In genomic region chrX:135795591-135796304, GRCm38 (mm10) we compare ENCODE assay signal across 8 mouse cellular contexts. TPM values are rescaled to one million over a fixed set of nuclear protein-coding genes. Genes with fewer than 3 reads are reported as not detected.
DNase-seq lines count a peak whose midpoint lies in the region; ATAC-seq and TF ChIP-seq lines count a peak whose summit lies in the region.
"Not testable (repeated sequence)": the region's sequence is repeated elsewhere in the genome, so short reads cannot be mapped to it uniquely, and the experiment has no call there.

No protein-coding gene starts in this region.

- H3K9me3 ChIP-seq in ES-Bruce4 (replicated peaks; ENCODE audit: control insufficient read depth, insufficient read depth, low read length, poor library complexity, severe bottlenecking); forebrain, embryonic 15.5 days; liver, embryonic 12.5 days (replicated peaks); midbrain, postnatal 0 days (ENCODE audit: low read length); stomach, embryonic 15.5 days: not testable (repeated sequence)

- not testable (repeated sequence) for TF ChIP-seq CTCF in ES-Bruce4 (IDR thresholded peaks at IDR 0.05; ENCODE audit: low read depth, low read length); midbrain, postnatal 0 days (IDR thresholded peaks at IDR 0.05)

- WGBS in forebrain, embryonic 15.5 days = 24% methylated on average over 26 of the region's 27 CpGs
- 12% methylated on average over 22 of the region's 27 CpGs for WGBS in liver, embryonic 12.5 days (ENCODE audit: insufficient replicate concordance)
- WGBS in midbrain, postnatal 0 days = 25% methylated on average over 18 of the region's 27 CpGs
- WGBS in stomach, embryonic 15.5 days = 15% methylated on average over 26 of the region's 27 CpGs

- not testable (repeated sequence) for H3K27ac ChIP-seq in ES-Bruce4 (ENCODE audit: insufficient read depth, low read length); liver, embryonic 12.5 days; stomach, embryonic 15.5 days
- peak overlapping the region; percentile 72 for H3K27ac ChIP-seq in forebrain, embryonic 15.5 days (replicated peaks)
- H3K27ac ChIP-seq in midbrain, postnatal 0 days (ENCODE audit: low read depth, low read length) = peak overlapping the region; percentile 84

- peak overlapping the region; percentile 83 for H3K9ac ChIP-seq in ES-Bruce4 (ENCODE audit: low read depth, poor library complexity, severe bottlenecking)
- peak overlapping the region; percentile 59 for H3K9ac ChIP-seq in forebrain, embryonic 15.5 days (replicated peaks)
- peak overlapping the region; percentile 48; the same call in 1 of the 2 replicates for H3K9ac ChIP-seq in liver, embryonic 12.5 days
- peak overlapping the region; percentile 79 for H3K9ac ChIP-seq in midbrain, postnatal 0 days (replicated peaks; ENCODE audit: low read length, poor library complexity, severe bottlenecking)
- 0 out of 2 replicates have a peak overlapping the region, but pooled peaks have one; percentile 16 for H3K9ac ChIP-seq in stomach, embryonic 15.5 days

- not testable (repeated sequence) for TF ChIP-seq EP300 in ES-Bruce4 (IDR thresholded peaks at IDR 0.05; ENCODE audit: insufficient read depth, low read depth, low read length)

- not testable (repeated sequence) for H3K4me1 ChIP-seq in ES-Bruce4 (ENCODE audit: control insufficient read depth, insufficient read depth, low read length); forebrain, embryonic 15.5 days; liver, embryonic 12.5 days; midbrain, postnatal 0 days (ENCODE audit: insufficient read depth, low read length); stomach, embryonic 15.5 days

- peak; percentile 55 to 60 for DNase-seq in cerebellum, adult 18-20 months
- peak; percentile 74 to 85 for DNase-seq in kidney, postnatal 4 days
- peak; percentile 91 for DNase-seq in midbrain, postnatal 0 days (ENCODE audit: low spot score)

- H3K4me2 ChIP-seq in forebrain, embryonic 15.5 days (replicated peaks) = peak overlapping the region; percentile 50
- H3K4me2 ChIP-seq in liver, embryonic 12.5 days = peak overlapping the region; percentile 68
- peak overlapping the region; percentile 42 for H3K4me2 ChIP-seq in midbrain, postnatal 0 days (ENCODE audit: low read depth, low read length, poor library complexity, severe bottlenecking)
- H3K4me2 ChIP-seq in stomach, embryonic 15.5 days = peak overlapping the region; percentile 62

- H3K27me3 ChIP-seq in ES-Bruce4 (ENCODE audit: control insufficient read depth, insufficient read depth, low read length, poor library complexity, severe bottlenecking); forebrain, embryonic 15.5 days; liver, embryonic 12.5 days (replicated peaks); midbrain, postnatal 0 days (ENCODE audit: insufficient read depth, low read length); stomach, embryonic 15.5 days (replicated peaks): not testable (repeated sequence)

- ATAC-seq in forebrain, embryonic 15.5 days (replicated peaks) = peak; percentile 94
- peak; percentile 85 for ATAC-seq in hematopoietic stem cell, adult 5-6 weeks (replicated peaks in 1 of 2; ENCODE audit: insufficient read depth in 1 of 2, low FRiP score in 2 of 2, low TSS enrichment in 1 of 2, low read depth in 1 of 2, poor library complexity in 2 of 2, severe bottlenecking in 2 of 2)
- ATAC-seq in liver, embryonic 12.5 days = peak; percentile 74
- ATAC-seq in midbrain, postnatal 0 days (ENCODE audit: low FRiP score) = peak; percentile 94
- peak; percentile 89 for ATAC-seq in stomach, embryonic 15.5 days (ENCODE audit: insufficient read depth, low FRiP score, low read depth)

- not testable (repeated sequence) for H3K36me3 ChIP-seq in ES-Bruce4 (ENCODE audit: control insufficient read depth, insufficient read depth, low read length, poor library complexity, severe bottlenecking); forebrain, embryonic 15.5 days; liver, embryonic 12.5 days; midbrain, postnatal 0 days (ENCODE audit: insufficient read depth, low read length); stomach, embryonic 15.5 days

- H3K4me3 ChIP-seq in ES-Bruce4 (ENCODE audit: low read depth, low read length) = peak overlapping the region; percentile 78
- H3K4me3 ChIP-seq in forebrain, embryonic 15.5 days = peak overlapping the region; percentile 59
- peak overlapping the region; percentile 53 for H3K4me3 ChIP-seq in liver, embryonic 12.5 days
- peak overlapping the region; percentile 52 for H3K4me3 ChIP-seq in midbrain, postnatal 0 days (ENCODE audit: low read depth, low read length)
- peak overlapping the region; percentile 52 for H3K4me3 ChIP-seq in stomach, embryonic 15.5 days (replicated peaks)

- TF ChIP-seq POLR2A in ES-Bruce4 (IDR thresholded peaks at IDR 0.05; ENCODE audit: insufficient read depth, low read length) = peak; percentile 24

RNA-seq across cellular contexts. Expression of gene Bhlhb9, which starts 1.6 kb away (rescaled TPM):
- polyA plus RNA-seq in ES-Bruce4 (2011; ENCODE audit: insufficient read depth, insufficient read length, low read depth, missing spikeins) = 25.7 and 29.8 TPM in 2 replicates
- polyA plus RNA-seq in forebrain, embryonic 15.5 days (2015; fragmentation: Nextera tagmentation; extraction: Ambion mirVana) = 94.1 and 104 TPM in 2 replicates
- total RNA-seq in hematopoietic stem cell, adult 5-6 weeks (2017) = 40.1 and 52.0 TPM in 2 replicates
- polyA plus RNA-seq in liver, embryonic 12.5 days (2016; fragmentation: Nextera tagmentation; extraction: Ambion mirVana) = 21.2 and 21.3 TPM in 2 replicates
- total RNA-seq in midbrain, postnatal 0 days (2014; rRNA removed) = 69.9 and 80.2 TPM in 2 replicates
- polyA plus RNA-seq in midbrain, postnatal 0 days (2015; fragmentation: Nextera tagmentation; extraction: Ambion mirVana) = 106 and 109 TPM in 2 replicates
- 41.6 and 43.3 TPM in 2 replicates for polyA plus RNA-seq in stomach, embryonic 15.5 days (2015; fragmentation: Nextera tagmentation; extraction: Ambion mirVana)

RNA-seq across cellular contexts. Expression of gene Gprasp2, which starts 43.1 kb away (rescaled TPM):
- polyA plus RNA-seq in ES-Bruce4 (2011; ENCODE audit: insufficient read depth, insufficient read length, low read depth, missing spikeins) = 25.2 and 30.4 TPM in 2 replicates
- 100 and 121 TPM in 2 replicates for polyA plus RNA-seq in forebrain, embryonic 15.5 days (2015; fragmentation: Nextera tagmentation; extraction: Ambion mirVana)
- total RNA-seq in hematopoietic stem cell, adult 5-6 weeks (2017) = 12.4 and 26.8 TPM in 2 replicates
- polyA plus RNA-seq in liver, embryonic 12.5 days (2016; fragmentation: Nextera tagmentation; extraction: Ambion mirVana) = 3.4 and 4.5 TPM in 2 replicates
- total RNA-seq in midbrain, postnatal 0 days (2014; rRNA removed) = 198 and 252 TPM in 2 replicates
- polyA plus RNA-seq in midbrain, postnatal 0 days (2015; fragmentation: Nextera tagmentation; extraction: Ambion mirVana) = 285 and 291 TPM in 2 replicates
- polyA plus RNA-seq in stomach, embryonic 15.5 days (2015; fragmentation: Nextera tagmentation; extraction: Ambion mirVana) = 22.4 and 24.8 TPM in 2 replicates

RNA-seq across cellular contexts. Expression of gene Armcx5, which starts 53.2 kb away (rescaled TPM):
- polyA plus RNA-seq in ES-Bruce4 (2011; ENCODE audit: insufficient read depth, insufficient read length, low read depth, missing spikeins) = 11.0 and 11.3 TPM in 2 replicates
- polyA plus RNA-seq in forebrain, embryonic 15.5 days (2015; fragmentation: Nextera tagmentation; extraction: Ambion mirVana) = 12.2 and 12.6 TPM in 2 replicates
- 11.3 and 18.4 TPM in 2 replicates for total RNA-seq in hematopoietic stem cell, adult 5-6 weeks (2017)
- 4.2 and 5.0 TPM in 2 replicates for polyA plus RNA-seq in liver, embryonic 12.5 days (2016; fragmentation: Nextera tagmentation; extraction: Ambion mirVana)
- total RNA-seq in midbrain, postnatal 0 days (2014; rRNA removed) = 13.1 and 22.9 TPM in 2 replicates
- 23.8 and 31.7 TPM in 2 replicates for polyA plus RNA-seq in midbrain, postnatal 0 days (2015; fragmentation: Nextera tagmentation; extraction: Ambion mirVana)
- polyA plus RNA-seq in stomach, embryonic 15.5 days (2015; fragmentation: Nextera tagmentation; extraction: Ambion mirVana) = 8.0 and 9.4 TPM in 2 replicates

RNA-seq across cellular contexts. Expression of gene Gprasp1, which starts 53.2 kb away (rescaled TPM):
- polyA plus RNA-seq in ES-Bruce4 (2011; ENCODE audit: insufficient read depth, insufficient read length, low read depth, missing spikeins) = 47.8 and 49.3 TPM in 2 replicates
- 123 and 133 TPM in 2 replicates for polyA plus RNA-seq in forebrain, embryonic 15.5 days (2015; fragmentation: Nextera tagmentation; extraction: Ambion mirVana)
- total RNA-seq in hematopoietic stem cell, adult 5-6 weeks (2017) = 82.7 and 85.2 TPM in 2 replicates
- polyA plus RNA-seq in liver, embryonic 12.5 days (2016; fragmentation: Nextera tagmentation; extraction: Ambion mirVana) = 14.4 and 15.5 TPM in 2 replicates
- 378 and 474 TPM in 2 replicates for total RNA-seq in midbrain, postnatal 0 days (2014; rRNA removed)
- 288 and 301 TPM in 2 replicates for polyA plus RNA-seq in midbrain, postnatal 0 days (2015; fragmentation: Nextera tagmentation; extraction: Ambion mirVana)
- polyA plus RNA-seq in stomach, embryonic 15.5 days (2015; fragmentation: Nextera tagmentation; extraction: Ambion mirVana) = 32.8 and 36.1 TPM in 2 replicates

Comparison
In these comparisons a context has a peak if more than half of its experiments do, and no peak if none do; other contexts are left out.
1. H3K9ac ChIP-seq: peak in every context shown above with its lines; median percentile 83 in ES-Bruce4; 79 in midbrain, postnatal 0 days; 59 in forebrain, embryonic 15.5 days; 48 in liver, embryonic 12.5 days; 16 in stomach, embryonic 15.5 days.